Mouse (Mus musculus) kidney, postnatal 14 days (tissue): Measurements from ENCODE around the gene Tecrl.

Experiments used
- DNase-seq: peaks from one replicate; pipeline ENCODE4 v3.0.0; 2022; ENCODE audit warnings: mixed read lengths

The Tecrl gene

GRCm38 (mm10) chr5:83354846-83355561 lies at the start of gene Tecrl:
TSS of gene Tecrl (minus strand) at chr5:83355195.
- DNase-seq: no peak

DNA sequence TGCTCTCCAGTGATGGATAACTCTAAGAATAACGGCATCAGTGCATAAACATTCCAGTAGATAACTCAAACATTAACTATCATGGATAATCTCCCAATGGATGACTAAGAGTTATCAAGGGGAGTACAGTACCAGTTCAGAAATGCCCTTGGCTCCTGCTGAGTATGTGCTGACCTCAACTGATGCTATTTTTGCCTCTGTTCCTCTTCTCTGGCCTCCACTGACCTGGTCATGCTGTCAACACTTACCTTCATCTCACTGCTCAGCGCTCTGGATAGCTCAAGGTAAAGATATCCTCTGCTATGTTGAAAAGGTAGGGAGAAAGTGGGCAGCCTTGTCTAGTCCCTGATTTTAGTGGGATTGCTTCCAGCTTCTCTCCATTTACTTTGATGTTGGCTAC lies 30.0 kb upstream of the Tecrl start:
- DNase-seq: no peak

DNA sequence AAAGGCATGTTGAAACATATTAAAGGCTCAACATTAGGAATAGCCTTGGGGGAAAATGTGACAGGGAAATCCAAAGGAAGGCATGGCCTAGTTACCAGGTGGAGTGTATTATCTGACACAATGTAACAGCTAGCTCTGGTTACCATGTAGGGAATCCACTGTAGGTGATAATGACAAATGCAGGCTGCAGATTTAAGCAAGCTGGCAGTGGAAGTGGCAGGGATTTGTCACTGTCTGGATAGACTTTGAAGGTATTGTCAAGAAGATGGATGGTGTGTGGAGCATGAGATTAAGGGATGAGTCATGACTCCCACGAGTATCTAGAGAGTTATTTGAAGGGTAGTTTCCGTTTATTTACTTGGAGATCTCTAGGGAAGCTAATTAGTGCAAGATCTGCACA lies 3.4 kb downstream of the Tecrl start:
- DNase-seq: no peak

GRCm38 (mm10) chr5:83339144-83339543 lies 15.9 kb downstream of the Tecrl start:
- no peak for DNase-seq

GRCm38 (mm10) chr5:83267148-83267776 lies 87.7 kb downstream of the Tecrl start:
- DNase-seq: no peak

DNA sequence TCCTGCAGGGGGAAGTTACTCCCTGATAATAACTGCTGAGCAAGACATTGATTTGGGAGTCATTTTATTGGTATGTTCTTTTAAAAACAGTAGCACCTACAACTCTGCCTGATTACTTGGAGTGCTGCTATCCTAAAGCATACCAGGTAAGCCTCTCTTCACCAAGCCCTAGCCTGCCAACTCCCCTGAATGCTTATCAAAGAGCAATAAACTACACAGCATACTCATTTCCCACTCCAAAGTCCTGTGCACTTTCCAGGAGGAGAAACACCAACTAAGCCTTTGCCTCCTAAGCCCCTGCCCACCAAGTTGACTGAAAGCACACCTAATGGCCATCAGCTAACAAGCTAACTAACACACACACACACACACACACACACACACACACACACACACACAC lies 94.9 kb downstream of the Tecrl start:
- no peak for DNase-seq

- no peak for DNase-seq
Observed at GRCm38 (mm10) chr5:83254141-83254540, 100.9 kb downstream of the Tecrl start.

- no peak for DNase-seq
Observed at GRCm38 (mm10) chr5:83238848-83239452, 116.0 kb downstream of the Tecrl start.
